Mouse (Mus musculus) regulatory T cell (primary cell): ENCODE measurements at regions not wholly inside any gene's neighbourhood (a gene's known extent, or its start where the extent isn't known, plus 50 kb on each side); places are given as distances from the start of the nearest gene placed in this dataset.

Source experiments
- in situ Hi-C: fragments of 300-600 bp; cut with MboI, MseI; formaldehyde crosslinking; loops from one replicate; pipeline ENCODE4 v1.15.1; 2025; ENCODE audit warnings: high pct_unique_total_duplicates

DNA sequence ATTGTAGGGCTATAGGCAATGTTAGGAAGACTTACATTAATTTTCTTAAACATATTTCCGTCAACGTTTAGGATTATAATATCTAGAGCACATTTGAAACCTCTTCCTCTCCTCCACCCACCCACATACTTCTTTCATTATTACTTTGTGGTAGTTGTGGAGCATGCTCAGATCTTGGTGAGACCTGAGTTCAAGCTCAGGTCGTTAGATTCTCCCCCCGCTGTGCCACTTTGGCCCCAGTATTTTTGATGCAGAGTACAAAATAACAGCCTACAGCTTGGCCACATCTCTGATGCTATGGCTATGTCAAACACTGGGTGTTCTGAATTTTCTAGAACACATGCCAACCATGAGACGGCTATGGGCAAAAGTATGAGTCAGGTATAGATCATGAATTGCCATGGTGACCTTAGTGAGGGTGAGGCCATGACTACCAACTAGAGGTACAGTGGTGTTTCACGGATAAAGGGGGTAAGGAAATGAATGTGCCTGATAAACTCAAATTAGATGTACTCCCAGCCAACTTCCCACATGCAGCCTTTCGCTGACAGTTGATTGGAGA, 68.5 kb upstream of the H2afz start:
- in situ Hi-C loops: no loop called here

GRCm38 (mm10) chr3:137798769-137799168, 65.5 kb upstream of the H2afz start:
- in situ Hi-C loops: no loop called here

DNA sequence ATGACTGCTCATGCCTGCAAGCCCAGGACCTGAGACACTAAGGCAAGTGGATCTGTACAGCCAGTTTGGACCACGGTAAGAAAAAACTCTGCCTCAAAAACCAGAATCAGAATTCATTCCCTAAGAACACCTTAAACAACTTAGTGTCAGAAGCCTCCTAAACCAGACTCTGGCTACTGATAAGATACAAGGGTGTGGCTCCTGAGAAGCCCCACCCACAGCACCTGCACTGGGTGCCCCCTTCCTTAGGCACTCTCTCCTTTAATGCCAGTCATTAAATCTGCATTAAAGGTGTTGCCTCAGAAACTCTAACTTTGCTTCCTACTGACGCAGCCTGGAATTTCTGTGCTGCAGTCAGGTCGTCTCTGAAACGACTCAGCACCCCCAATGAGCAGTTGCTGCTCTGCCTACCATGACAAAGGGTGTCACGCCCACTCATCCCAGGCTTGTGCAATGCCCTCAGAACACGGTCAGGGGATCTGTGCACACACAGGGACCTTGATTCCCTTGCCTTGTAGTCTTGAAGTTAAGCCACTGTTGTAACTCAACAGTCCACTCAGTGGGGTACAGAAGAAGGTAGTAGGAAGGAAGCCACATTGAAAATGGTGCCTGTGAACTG, 62.8 kb upstream of the H2afz start:
- in situ Hi-C loops: no loop called here

- in situ Hi-C loops: no loop called here
These were observed 56.9 kb upstream of the H2afz start for GRCm38 (mm10) chr3:137807423-137807822.

GRCm38 (mm10) chr3:137807913-137808684, 56.2 kb upstream of the H2afz start:
- in situ Hi-C loops: no loop called here

DNA sequence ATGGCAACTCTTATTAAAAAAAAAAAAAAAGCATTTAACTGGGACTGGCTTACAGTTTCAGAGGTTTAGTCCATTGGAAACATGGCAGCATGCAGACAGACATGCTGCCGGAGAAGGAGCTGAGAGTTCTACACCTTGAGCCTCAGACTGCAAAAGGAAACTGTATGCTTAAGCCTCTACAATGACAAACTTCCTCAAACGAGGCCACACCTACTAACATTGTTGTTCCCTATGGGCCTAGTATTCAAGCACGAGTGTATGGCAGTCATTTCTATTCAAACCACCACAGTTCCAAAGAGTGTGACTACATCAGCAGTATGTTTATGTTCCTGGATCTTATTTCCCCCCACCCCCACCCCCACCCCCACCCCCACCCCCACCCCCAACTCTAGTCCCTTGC, 54.2 kb upstream of the H2afz start:
- in situ Hi-C loops: no loop called here
